Mouse (Mus musculus): ENCODE results near the gene Atp2a3.
A peak's percentile ranks its signal among the peaks of the same experiment; 100 is the strongest.

Gene Atp2a3

DNA sequence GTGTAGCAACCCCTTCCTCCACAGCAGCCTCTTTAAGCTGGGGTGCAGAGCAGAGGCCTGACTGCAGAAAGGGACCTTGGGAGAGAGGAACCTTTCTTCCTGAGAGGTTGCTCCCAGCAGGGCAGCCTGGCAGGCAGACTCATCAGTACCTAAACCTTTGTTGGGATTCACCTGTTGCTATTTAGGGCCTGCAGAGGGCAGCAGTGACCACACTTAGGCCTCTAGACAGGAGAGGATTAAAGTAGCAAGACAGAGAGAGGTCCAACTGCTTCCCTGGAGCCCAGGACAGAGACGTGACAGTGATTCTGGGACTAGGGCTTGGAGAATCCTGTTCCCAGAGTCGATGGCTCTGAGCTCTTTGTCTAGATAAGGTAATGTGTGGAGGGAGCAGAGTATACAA, 45.4 kb downstream of the Atp2a3 start:
- DNase-seq (ENCODE audit: low read depth, low spot score): peak; percentile 87

DNA sequence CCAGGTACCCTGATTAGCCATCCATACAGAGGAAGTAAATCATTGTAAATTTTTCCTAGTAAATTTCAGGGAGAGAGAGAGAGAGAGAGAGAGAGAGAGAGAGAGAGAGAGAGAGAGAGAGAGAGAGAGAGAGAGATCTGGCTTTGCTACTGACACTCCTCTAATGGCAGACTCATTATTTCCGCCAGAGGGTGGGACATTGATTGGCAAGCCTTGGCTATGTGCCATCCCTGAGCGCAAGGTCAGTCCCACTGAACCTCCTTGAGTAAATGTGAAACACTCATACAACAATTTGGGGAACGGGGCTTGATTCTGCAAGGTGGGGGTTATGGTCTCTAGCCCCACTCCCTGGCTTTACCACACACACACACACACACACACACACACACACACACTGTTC, 46.1 kb downstream of the Atp2a3 start:
- DNase-seq (ENCODE audit: low read depth, low spot score): no peak

DNA sequence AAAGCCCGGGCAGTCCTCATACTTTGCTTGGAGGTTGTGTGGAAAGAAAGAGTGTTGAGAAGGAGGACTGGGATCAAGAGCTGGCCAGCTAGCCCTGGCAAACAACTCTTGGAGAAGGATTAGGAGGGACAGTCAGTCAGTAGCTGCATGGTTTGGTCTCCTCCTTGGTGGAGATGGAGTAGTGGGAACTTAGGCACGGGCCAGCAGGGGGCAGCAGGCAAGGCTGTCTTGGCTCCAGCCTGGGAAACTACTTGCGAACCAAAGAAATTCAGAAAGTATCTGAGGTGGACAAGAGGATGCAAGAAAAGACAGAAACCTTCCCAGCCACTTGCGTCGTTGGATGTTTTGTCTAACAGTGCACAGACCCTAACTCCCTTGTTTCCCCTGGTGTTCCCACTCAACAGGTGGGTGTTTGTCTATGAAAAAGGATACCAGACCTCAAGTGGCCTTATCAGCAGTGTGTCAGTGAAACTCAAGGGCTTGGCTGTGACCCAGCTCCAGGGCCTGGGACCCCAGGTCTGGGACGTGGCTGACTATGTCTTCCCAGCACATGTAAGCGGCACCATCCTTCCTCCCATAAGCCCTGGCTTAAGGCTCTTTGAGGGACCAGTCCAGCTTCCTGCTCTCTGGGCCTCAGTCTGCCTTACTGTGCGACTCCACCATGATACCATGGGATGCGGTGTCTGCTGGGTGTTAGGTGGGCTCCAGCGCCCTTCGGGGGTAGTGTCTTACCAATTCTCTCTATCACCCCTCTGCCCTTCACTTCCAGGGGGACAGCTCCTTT, 46.9 kb downstream of the Atp2a3 start:
- peak; percentile 69 for DNase-seq (ENCODE audit: low read depth, low spot score)

DNA sequence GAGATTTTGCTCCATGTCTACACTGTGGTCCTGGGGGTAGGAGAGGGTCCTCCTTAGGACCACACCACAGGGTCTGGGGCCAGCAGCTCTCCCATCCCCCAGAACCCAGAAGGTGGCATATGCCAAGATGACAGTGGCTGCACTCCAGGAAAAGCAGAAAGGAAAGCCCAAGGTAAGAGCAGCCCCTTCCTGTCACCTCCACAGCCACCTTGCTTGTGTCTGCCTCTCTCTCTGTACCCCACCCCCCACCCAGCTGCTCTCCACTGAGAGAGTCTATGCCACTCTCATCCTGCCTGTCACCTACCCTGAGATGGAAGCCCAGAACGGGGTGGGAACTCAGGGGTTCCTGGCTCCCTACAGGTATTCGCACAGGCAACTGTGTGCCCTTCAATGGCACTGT, 47.9 kb downstream of the Atp2a3 start:
- DNase-seq (ENCODE audit: low read depth, low spot score): no peak

DNA sequence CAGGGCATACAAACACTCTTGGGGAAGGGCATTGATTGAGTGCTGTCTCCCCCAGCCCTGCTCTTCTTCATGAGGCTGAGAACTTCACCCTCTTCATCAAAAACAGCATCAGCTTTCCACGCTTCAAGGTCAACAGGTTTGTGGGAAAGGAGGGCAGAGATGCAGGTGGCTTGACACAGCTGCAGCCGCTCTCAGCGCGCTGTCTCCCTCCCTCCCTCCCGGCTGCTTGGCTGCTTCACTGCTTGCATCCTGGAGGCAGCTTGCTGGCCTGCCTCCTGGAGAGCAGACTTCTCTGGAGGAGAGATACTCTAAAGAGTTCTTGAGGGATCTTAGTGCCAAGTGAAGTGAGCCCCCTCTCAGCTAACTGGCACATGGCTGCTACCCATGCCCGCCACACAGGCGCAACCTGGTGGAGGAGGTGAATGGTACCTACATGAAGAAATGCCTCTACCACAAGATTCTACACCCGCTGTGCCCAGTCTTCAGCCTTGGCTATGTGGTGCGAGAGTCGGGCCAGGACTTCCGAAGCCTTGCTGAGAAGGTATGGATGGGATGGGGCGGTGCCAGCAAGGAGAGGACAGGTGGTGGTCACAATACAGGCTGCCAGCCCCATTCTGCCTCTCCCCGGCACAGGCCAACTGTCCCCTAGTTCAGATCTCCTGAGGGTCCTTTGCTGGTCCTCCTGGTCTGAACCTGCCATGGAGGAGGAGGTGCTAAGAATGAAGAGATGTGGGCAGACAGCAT, 48.7 kb downstream of the Atp2a3 start:
- DNase-seq (ENCODE audit: low read depth, low spot score): no peak

DNA sequence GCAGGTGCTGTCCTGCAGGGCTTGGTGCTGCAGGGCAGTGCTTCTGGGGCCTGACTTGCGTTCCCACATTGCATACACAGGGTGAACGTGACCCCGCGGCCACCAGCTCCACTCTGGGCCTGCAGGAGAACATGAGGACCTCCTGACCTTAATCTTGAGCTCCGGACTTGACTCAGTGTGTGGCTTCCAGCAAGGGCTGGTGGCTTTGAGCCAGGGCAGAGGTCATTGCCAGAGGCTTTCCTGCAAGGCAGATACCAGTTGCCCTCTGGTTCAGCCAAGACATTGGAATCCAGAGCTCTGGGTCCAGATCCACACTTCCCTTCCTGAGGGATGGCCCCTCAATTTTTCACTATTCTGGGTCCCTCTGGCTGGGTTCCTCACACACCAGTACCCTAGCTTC, 53.0 kb downstream of the Atp2a3 start:
- DNase-seq (ENCODE audit: low read depth, low spot score): no peak

DNA sequence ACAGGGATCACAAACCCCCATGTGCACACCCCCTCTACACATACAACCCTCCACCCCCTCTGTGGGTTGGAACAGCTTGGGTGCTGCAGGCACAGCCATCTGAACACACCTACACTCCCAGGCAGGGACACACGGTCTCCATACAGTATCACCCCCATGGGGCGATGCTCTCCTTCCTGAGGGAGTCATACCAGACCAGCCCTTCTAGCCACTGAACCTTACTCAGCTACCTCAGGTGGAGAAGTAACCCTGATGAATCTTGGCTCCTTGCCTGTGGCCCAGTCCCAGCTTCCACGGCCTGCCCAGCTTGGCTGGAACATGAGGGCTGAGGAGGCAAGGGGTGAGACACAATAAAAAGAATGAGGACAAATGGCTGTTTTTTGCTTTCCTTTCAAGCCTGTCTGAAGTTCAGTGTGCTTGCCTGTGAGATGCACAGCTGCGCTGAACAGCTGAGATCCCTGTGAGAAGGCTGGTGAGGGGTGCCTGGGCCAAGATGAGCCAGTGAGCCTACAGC, 53.9 kb downstream of the Atp2a3 start:
- no peak for DNase-seq (ENCODE audit: low read depth, low spot score)

DNA sequence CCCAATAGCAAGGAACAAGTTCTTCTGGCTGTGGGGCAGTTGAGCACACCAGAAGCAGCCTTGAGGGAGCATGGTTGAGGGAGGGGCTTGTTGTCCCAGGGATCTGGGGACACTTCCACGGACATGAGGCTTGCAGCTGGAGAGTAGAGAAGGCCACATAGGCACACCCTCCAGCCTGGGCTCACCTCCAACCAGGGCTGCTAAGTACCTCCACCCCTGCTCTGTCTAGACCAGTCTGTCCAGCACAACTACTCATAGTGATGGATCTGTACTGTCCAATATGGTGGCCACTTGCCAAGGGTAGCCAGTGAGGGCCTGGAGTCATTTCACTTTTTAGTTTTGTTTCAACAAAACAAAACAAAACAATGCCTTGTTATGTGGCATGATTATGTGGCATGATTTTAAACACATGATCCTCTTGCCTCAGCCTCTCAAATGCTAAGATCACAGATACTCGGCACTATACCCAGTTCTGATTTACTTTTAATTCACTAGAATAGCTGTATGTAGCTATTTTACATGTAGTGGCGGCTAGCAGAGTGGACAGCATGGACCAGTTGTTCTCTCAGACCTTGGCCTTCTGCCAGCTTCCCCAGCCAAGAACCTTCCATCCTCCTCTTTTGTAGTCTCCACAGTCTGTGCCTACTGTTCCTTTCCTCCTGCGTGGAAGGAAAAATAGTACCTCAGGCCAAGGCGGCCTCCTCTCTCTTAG, 54.6 kb downstream of the Atp2a3 start:
- DNase-seq (ENCODE audit: low read depth, low spot score): no peak

DNA sequence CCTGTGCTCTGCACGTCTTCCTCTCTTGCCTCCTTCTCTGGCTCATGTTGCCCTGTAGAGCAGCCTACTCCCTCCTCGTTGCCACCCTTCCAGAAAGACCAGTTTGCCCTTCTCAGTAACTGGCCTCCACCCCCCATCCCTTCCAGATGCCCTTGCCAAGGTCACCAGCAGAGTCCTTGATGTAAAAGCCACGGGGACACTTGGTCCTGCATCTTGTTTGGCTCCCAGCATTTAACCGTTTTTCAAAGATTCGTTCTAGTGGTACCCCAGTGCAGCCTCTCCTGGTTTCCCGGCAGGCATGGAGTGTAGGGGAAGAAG, 55.1 kb downstream of the Atp2a3 start:
- DNase-seq (ENCODE audit: low read depth, low spot score): no peak

DNA sequence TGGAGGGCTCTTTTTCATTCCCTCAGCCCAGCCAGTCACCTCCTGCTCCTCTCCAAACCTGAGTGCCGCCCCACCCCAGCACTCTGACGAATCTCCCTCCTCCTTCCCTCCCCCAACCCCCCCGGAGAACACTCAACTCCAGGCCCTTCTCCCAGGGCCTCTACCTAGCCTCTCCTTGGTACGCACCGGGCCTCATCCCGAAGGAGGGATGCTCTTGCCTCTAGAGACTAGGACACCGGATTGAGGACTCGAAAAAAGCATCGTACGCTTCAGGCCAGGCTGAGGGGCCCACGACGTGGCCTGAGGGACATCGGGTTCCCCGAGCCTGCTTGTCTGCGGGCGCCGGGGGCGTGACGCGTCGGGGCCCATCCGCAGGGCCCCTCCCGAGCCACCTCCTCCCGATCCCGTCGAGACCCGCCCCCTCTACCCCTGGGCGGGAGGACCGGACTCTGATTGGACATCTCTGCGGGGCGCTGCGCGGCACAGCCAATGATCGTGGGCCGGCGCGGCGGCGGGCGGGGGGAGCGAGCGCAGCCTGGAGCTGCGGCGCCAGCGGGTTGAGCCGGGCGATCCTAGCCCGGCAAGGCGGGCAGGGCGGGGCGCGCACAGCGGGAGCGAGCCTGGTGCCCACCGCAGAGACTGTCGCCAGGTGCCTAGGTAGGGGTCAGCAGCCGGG, 57.6 kb downstream of the Atp2a3 start, which contains the start of gene Camkk1:
Gene Camkk1 (plus strand): TSS at position 538 of the 676 bp plus-strand sequence.
- peak; percentile 95 for DNase-seq (ENCODE audit: low read depth, low spot score)

DNA sequence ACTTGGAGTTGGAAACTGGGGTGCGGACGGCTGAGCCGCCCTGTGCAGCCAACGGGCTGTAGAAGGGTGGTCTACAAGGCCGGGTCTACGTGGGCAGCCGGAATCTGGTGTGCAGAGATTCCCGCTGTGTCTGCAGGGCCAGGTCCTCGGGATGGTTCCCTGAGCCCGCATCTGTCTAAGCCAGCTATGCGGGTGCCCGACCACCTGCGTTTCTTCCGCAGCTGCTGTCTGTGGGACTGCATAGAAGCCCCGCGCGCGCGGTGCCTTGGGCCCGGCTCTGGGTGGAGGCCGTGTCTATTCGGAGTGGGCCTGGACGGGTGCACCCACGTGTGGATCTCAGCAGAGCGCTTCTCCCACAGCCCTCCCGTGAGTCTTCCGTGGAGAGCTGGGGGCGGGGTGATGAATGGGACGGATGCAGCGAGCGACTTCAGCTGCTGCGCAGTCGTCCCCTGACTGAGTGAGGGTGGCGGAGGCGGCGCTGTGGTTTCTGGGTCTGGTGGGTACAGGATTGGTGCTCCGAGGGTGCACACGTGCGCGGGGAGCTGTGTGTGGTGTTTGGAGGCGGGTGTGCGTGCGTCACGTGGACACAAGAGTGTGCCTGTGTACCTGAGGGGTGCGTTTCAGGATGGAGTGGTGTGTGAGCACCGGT, 58.3 kb downstream of the Atp2a3 start:
- peak; percentile 57 for DNase-seq (ENCODE audit: low read depth, low spot score)

DNA sequence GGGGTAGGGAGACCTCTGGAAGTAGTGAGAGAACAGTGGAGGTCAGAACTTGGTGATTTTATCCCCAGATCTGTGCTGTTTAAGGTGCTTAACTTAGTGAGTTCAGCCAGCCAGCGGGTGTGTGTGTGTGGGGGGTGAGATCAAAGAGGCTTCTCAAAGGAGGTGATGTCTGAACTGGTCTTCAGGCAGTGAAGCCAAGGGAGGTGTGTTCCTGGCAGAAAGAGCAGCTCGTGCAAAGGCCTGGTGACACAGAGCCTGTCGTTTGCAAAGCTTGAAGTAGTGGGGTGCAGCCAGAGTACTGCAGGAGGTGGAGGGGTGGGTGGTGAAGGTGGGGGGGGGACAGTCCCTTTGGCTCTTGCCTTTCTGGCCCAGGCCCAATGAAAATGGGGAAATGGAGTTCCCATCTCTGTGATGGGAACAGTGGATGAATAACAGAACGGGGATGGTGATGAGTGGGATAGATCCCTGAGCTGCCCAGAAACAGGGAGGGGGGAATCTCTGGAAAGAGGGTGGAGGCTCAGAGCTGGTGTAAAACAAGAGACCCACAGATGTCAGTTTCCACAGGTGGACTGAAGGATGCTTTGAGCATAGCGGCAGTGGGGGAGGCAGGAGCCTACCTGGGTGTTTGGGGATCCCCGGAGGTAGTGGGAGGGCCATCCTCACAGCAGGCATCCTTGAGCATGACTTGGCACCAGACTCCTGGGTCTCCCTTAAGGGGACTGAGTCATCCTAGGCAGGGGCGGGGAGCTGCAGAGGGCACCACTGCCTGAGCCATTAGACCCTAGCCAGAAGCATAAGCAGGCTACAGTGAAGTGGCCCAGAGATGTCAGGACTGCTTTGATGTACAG, 60.2 kb downstream of the Atp2a3 start:
- no peak for DNase-seq (ENCODE audit: low read depth, low spot score)

DNA sequence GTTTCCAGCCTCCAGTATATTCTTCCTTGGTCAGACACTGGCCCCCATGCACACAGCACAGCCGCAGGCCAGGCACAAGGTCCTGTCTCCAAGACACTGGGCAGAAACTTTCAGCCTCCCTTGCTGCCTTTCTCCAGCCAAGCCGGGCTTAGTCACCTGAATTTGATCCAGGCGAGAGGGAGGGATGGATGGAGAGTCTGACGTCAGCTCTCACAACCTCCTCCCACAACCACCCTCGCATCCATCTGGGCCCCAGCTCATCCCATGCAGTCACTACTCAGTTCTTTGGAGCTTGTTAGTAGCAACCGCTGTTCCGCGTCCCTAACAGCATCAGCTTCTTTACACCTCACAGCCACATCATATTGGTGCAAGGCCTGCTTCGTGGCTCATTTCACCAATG, 62.1 kb downstream of the Atp2a3 start:
- DNase-seq (ENCODE audit: low read depth, low spot score): no peak

DNA sequence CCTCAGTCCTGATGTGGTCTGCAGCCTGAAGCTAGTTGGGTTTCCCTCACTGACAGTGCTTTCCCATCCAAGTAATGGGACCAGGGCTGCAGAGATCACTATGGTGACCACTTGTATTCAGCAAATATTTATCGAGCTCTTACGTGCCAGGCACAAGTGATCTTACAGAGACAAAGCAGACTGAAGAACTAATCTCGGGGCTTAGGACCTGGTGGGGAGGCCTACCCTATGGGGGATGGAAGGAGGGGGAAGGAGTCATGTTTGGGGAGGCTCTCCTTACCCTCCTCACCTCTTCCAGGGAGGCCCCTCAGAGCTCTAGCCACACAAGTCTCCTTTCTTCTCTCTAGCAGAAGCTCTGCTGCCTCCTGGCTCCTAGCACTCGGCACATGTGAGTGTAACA, 62.9 kb downstream of the Atp2a3 start:
- no peak for DNase-seq (ENCODE audit: low read depth, low spot score)

DNA sequence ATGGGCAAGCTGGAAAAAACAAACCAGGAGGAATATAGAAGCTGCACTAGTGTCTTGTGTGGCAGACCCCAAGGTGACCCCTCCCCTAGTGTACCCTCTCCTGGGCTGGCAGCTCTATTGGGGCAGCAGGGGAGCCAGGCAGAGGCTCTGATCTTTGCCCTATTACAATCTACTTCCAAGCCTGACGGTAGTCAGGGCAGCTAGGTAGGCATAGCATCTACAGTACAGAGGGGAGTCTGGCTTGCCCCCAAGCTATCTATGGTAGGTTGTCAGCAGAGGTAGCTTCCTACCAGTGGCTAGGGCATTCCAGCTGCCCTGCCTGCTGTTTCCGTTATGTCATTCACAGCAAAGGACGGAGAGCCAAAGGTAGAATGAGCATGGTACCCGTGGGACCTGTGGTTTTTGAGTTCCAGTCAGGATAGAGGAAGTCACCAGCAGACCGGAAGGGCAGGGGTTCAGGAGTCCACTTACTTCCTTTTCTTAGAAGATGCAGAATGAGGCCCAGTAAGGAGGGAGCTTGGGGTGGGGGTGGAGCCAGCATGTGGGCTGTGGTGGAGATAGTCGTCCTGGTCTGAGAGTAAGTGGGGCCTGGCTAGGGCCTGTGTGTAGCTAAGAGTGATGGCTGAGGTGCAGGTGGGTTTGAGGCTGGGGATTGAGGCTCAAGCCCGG, 63.4 kb downstream of the Atp2a3 start:
- DNase-seq (ENCODE audit: low read depth, low spot score): no peak

DNA sequence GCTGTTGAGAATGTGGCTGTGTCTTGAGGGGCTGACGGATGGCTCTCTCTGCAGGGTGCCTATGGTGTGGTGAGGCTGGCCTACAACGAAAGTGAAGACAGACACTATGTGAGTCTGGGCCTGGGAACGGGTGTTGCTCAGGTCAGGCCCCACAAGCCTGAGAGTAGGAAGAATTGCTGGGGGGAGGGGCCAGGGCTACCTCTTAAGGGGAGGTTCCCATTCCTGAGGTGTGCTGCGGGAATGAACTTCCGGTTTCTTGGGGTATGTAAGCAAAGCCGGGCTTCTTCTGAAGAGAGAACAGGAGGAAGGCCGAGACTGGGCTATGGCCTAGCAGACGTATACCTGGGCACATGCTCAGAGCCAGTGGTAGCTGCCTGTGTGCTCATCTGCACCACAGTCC, 66.0 kb downstream of the Atp2a3 start:
- peak; percentile 72 for DNase-seq (ENCODE audit: low read depth, low spot score)

DNA sequence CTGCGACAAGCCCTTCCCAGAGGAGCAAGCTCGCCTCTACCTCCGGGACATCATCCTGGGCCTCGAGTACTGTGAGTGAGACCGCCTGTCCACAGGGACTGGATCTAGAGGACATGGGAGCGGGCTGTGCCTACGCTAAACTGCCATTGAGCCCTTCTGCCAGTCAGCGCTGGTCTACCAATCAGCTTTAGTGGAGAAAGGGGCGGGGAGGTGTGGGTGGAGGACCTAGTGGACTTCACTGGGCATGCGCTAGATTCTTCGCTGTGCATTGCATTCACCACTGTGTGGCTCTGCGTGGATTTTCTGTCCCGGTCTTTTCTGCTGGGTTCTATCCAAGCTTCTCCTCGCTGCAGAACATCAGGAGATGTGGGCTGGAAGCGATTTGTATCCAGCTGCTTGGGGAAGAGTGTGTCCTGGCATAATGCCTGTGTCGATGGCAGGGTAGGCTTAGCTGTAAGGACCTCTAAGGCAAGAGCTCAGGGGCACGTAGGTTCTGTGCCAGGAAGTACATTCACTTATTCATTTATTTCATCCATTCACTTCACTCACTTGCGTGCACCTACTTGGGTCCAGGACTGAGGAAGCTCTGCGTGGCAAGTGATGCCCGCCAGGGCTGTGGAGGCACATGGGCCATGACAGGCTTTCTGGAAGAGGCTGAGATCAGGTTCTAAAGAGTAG, 70.0 kb downstream of the Atp2a3 start:
- peak; percentile 85 for DNase-seq (ENCODE audit: low read depth, low spot score)

DNA sequence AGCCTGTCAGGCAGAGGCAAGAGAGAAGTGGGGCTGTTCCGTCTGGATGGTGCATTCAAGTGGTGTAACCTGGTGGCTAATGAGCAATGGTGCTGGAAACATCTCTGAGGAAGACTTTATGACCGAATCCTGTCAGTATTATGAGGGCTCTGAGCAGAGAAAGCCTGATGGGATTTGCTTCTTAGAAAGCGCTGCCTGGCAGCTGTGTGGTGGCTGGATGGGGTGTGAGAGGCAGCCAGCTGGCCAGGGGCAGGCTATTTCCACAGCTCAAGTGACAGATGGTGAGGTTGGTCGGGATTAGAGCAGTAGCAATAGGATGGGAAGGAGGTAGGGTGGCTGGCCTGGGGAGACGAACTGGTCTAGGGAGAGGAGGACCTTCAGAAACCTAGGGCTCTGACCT, 70.6 kb downstream of the Atp2a3 start:
- no peak for DNase-seq (ENCODE audit: low read depth, low spot score)

DNA sequence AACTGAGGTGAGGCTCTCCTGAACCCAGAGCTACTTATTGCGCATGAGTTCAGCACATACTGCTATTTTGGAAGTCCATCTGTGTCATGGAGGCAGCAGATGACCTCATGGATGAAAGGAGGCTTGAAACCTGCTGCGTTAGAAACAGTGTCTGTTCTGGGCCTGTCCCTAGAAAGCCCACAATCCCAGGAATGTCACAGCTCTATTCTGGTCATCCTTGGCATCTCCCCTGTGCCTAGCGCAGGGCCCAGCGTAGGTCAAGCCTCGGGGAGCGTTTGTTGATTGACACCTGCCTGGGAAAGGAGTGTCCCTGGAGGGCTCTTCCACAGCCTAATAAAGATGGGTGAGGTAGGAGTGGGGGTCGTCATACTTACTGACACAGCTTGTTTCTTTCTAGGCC, 75.1 kb downstream of the Atp2a3 start:
- DNase-seq (ENCODE audit: low read depth, low spot score): no peak

Measured in ZHBTc4 (cell line).